Mouse (Mus musculus): Measurements from ENCODE around the gene Cda. TPM values are rescaled to one million over a fixed set of nuclear protein-coding genes. Genes with fewer than 3 reads are reported as not detected.
A peak's percentile ranks its signal among the peaks of the same experiment; 100 is the strongest.

Cda gene
- polyA plus RNA-seq, 1 experiment from 2014 or later, result 2.2 TPM

DNA sequence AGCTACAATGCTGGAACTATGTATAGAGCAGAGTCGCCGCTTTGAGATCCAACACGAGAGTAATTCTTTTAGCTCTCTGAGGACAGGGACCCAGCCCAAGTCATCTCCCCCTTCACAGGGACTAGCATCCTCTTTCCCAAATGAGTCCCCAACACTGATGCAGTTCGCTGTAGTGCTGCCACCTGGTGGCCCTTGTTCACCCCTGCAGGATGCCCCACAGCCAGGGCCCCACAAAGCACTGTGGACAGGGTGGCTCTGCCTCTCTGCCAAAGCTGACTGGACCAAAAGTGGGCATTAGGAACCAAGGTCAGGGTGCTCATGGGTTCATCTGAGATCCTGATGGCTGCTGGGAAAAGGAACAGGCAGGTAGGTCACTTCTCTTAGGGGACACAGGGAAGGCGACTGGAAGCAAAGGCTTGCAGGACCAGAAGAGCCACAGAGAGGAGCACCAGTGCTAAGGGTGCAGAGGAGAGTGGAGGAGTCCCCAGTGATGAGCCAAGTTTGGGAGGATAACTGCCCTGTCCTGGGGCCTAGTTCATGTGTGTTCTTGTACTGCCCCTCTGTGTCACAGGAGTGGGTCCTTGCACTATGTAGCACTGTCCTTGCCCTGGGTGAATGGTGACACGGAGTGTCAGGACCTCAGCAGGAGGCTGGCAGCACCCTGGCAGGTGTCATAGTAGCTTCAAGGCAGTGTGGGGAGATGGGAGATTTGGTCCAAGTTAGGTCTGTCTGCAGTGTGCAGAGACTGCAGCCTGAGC lies 49.1 kb downstream of the Cda start:
- ATAC-seq, result peak; percentile 54
- 57% methylated on average over 6 of the region's 6 CpGs for WGBS
- Histone ChIP-seq H3K4me2 (replicated peaks) (no peak overlapping the region), H3K27me3 (no peaks in the 10 kb centered on the region), H3K27ac (no peak overlapping the region), H3K4me1 (replicated peaks) (peaks cover 31% of the 10 kb centered on the region), H3K36me3 (peaks cover 47% of the 10 kb centered on the region), H3K9me3 (no peaks in the 10 kb centered on the region), H3K4me3 (replicated peaks) (no peak overlapping the region), H3K9ac (replicated peaks) (no peak overlapping the region)

DNA sequence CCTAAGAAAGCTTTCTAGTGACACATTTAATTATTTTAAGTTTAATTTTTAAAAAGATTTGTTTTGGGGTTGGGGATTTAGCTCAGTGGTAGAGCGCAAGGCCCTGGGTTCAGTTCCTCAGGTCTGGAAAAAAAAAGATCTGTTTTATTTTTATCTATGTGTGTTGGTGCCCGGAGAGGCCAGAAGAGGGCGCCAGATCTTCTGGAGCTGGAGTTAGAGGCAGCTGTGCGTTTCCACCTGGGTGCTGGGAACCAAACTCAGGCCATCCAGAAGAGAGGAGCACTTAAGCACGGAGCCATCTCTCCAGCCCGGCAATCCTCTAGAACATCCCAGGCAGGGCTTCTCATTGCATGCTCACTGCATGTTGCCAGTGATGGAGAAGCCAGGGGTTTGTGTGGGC lies 51.4 kb downstream of the Cda start:
- peaks cover 9% of the 10 kb centered on the region for H3K4me1 ChIP-seq (replicated peaks)
- no peak overlapping the region for H3K4me3 ChIP-seq (replicated peaks)
- no peaks in the 10 kb centered on the region for H3K9me3 ChIP-seq
- H3K27ac ChIP-seq, result no peak overlapping the region
- ATAC-seq, result no peak
- 91% methylated on average over 6 of the region's 6 CpGs for WGBS
- H3K36me3 ChIP-seq, result peaks cover 70% of the 10 kb centered on the region
- H3K4me2 ChIP-seq (replicated peaks), result no peak overlapping the region
- no peaks in the 10 kb centered on the region for H3K27me3 ChIP-seq
- no peak overlapping the region for H3K9ac ChIP-seq (replicated peaks)

DNA sequence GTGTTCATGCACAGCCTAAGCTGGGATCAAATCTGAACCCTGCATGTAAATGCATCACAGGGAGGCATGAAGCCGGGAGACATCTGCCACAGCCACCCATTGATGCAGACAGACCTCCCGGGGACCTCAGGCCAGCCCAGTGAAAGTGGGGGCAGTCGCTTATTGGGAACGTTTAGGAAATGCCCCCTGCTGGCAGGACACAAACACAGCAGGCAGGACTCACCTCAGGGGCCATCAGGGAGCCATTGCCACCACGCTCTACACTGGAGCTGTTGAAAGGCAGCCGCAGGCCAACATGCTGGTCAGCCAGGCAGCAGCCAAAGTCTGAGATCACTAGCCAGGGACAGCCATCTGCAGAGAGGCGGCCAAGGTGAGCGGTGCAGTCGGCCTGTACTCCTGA lies 52.0 kb downstream of the Cda start:
- ATAC-seq, result no peak
- H3K4me3 ChIP-seq (replicated peaks), result no peak overlapping the region
- H3K9ac ChIP-seq (replicated peaks), result no peak overlapping the region; the same call in 1 of the 2 replicates
- H3K4me2 ChIP-seq (replicated peaks), result no peak overlapping the region
- 68% methylated on average over 9 of the region's 9 CpGs for WGBS
- peaks cover 76% of the 10 kb centered on the region for H3K36me3 ChIP-seq
- H3K9me3 ChIP-seq, result no peaks in the 10 kb centered on the region
- H3K4me1 ChIP-seq (replicated peaks), result peaks cover 9% of the 10 kb centered on the region
- H3K27ac ChIP-seq, result no peak overlapping the region
- H3K27me3 ChIP-seq, result no peaks in the 10 kb centered on the region

DNA sequence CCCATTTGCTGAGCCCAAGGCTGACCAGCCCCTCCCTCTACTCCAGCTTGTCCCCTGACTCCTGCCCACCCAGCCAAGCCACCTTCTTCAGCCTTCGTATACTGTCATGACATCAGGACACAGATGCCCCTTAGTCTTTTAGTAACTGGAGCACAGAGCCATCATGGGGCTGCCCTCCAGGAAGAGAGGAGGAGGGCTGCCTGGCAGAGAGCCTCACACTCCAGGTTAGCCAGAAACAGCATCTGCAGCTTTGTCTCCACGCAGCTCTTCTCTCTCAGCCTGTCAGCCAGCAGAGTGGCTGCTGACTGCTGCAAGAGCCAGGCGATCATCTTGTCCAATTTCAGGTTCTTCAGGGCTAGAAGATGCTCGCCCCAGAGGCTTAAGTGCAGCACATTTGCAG lies 54.0 kb downstream of the Cda start:
- Histone ChIP-seq H3K4me1 (replicated peaks) (peaks cover 9% of the 10 kb centered on the region), H3K27me3 (no peaks in the 10 kb centered on the region), H3K4me2 (replicated peaks) (no peak overlapping the region), H3K36me3 (peaks cover 83% of the 10 kb centered on the region), H3K27ac (no peak overlapping the region), H3K4me3 (replicated peaks) (no peak overlapping the region), H3K9ac (replicated peaks) (no peak overlapping the region), H3K9me3 (no peaks in the 10 kb centered on the region)
- WGBS, result 89% methylated on average over 4 of the region's 4 CpGs
- ATAC-seq, result no peak

DNA sequence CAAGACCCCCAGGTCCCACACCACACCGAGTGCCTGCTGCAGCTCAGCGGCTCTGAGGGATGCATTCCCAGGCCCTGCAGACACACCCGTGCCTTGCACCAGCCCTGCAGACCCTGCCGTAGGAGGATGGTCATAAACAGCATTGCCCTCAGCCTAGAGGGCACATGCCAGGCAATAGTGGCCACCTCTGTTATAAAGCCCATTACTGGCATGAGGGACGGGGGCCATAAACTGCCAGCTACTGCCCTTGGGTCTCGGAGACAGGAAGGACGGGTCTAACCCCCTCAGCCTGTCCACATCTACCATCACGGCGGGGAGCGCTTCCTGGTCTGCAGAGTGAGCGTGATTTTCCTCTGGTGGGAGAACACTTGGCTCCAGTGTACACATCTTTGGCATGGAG lies 54.8 kb downstream of the Cda start:
- Histone ChIP-seq H3K9ac (replicated peaks) (no peak overlapping the region), H3K27ac (no peak overlapping the region), H3K4me3 (replicated peaks) (no peak overlapping the region), H3K4me2 (replicated peaks) (no peak overlapping the region), H3K27me3 (no peaks in the 10 kb centered on the region), H3K9me3 (no peaks in the 10 kb centered on the region), H3K36me3 (peaks cover 91% of the 10 kb centered on the region), H3K4me1 (replicated peaks) (peaks cover 8% of the 10 kb centered on the region)
- ATAC-seq, result no peak
- WGBS, result 92% methylated on average over 11 of the region's 11 CpGs

DNA sequence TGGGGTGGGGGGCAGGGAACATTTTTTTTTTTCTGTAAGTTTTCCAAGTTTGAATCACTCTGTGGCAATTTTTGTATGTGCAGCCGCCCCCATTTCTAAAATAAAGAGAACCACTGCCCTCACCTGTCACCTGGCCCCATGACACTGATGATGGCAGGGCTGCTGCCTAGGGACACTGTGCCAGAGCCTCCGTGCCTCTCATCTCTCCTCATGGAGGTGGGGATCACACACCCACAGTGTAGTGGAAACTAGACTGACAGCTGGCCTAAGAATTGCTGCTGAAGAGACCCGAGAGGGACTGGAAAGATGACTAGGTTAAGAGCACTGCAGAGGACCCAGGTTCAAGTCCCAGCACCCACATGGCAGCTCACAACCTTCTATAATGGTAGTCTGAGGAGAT lies 55.7 kb downstream of the Cda start:
- 90% methylated on average over 3 of the region's 3 CpGs for WGBS
- Histone ChIP-seq H3K9ac (replicated peaks) (no peak overlapping the region), H3K4me2 (replicated peaks) (no peak overlapping the region), H3K36me3 (peaks cover 94% of the 10 kb centered on the region), H3K27me3 (no peaks in the 10 kb centered on the region), H3K4me3 (replicated peaks) (no peak overlapping the region), H3K4me1 (replicated peaks) (peaks cover under 1% of the 10 kb centered on the region; the same call in 1 of the 2 replicates), H3K9me3 (no peaks in the 10 kb centered on the region), H3K27ac (no peak overlapping the region)
- ATAC-seq, result no peak

DNA sequence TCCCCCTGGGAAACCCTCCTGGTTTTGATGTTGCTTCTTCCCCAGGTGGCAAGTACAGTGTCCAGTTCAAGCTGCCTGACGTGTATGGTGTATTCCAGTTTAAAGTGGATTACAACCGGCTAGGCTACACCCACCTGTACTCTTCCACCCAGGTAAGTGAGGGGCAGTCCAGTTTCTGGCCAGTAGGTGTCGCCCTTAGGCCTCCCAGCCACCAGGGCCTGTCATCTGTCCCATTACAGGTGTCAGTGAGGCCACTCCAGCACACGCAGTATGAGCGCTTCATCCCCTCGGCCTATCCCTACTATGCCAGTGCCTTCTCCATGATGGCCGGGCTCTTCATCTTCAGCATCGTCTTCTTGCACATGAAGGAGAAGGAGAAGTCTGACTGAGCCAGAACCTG lies 56.2 kb downstream of the Cda start:
- Histone ChIP-seq H3K4me3 (replicated peaks) (no peak overlapping the region), H3K9ac (replicated peaks) (no peak overlapping the region), H3K27me3 (no peaks in the 10 kb centered on the region), H3K4me1 (replicated peaks) (peaks cover 2% of the 10 kb centered on the region; the same call in 1 of the 2 replicates), H3K4me2 (replicated peaks) (no peak overlapping the region), H3K36me3 (peaks cover 91% of the 10 kb centered on the region), H3K9me3 (no peaks in the 10 kb centered on the region), H3K27ac (no peak overlapping the region)
- WGBS, result 69% methylated on average over 8 of the region's 8 CpGs
- peak; percentile 55 for ATAC-seq

DNA sequence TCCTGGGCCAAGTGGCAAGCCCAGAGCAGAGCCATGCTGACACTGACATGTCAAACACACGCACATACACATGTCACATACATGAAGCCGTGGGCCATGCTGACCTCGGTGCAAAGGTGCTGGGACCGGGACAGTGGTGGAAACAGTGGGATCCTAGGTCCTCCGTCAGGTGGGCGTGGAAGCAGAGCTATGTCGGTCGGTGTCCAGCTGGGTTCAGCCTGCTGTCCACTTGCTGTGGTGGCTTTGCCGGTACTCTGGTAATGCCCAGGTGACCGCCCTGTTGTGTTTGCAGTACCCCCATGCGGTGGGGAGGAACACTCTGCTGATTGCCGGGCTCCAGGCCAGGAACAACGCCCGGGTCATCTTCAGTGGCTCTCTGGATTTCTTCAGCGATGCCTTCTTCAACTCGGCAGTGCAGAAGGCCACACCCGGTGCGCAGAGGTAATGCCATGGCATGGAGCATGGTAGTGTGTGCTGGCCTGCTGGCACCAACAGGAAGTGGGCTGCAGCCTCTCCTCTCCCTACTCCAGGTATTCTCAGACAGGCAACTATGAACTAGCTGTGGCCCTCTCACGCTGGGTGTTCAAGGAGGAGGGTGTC lies 57.4 kb downstream of the Cda start:
- H3K9ac ChIP-seq (replicated peaks), result no peak overlapping the region
- H3K27me3 ChIP-seq, result no peaks in the 10 kb centered on the region
- H3K4me3 ChIP-seq (replicated peaks), result no peak overlapping the region
- H3K36me3 ChIP-seq, result peaks cover 81% of the 10 kb centered on the region
- H3K9me3 ChIP-seq, result no peaks in the 10 kb centered on the region
- no peak for ATAC-seq
- H3K4me1 ChIP-seq (replicated peaks), result peaks cover 13% of the 10 kb centered on the region
- WGBS, result 96% methylated on average over 19 of the region's 19 CpGs
- no peak overlapping the region for H3K4me2 ChIP-seq (replicated peaks)
- H3K27ac ChIP-seq, result no peak overlapping the region

DNA sequence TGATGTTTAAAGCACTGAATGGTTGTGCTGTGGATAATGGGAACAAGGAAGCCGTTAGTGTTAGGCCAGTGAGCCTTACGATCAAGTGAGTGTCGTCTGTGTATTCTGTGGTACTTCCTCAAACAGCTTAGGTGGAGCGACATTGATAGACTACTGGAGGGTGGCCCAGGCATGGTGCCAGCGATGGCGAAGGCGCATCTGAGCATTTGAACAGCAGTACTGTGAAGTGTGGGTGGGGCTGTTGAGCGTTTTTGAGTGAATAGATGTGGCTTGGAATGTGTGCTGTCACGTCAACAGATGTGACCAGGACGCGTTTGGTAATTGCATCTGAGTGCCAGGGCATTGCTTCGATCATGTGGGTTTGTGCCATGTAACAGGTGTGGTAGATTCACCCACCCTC lies 60.1 kb downstream of the Cda start:
- WGBS, result 96% methylated on average over 12 of the region's 12 CpGs
- no peak for ATAC-seq
- no peak overlapping the region for H3K27ac ChIP-seq
- H3K9ac ChIP-seq (replicated peaks), result no peak overlapping the region
- peaks cover 31% of the 10 kb centered on the region for H3K4me1 ChIP-seq (replicated peaks)
- H3K9me3 ChIP-seq, result no peaks in the 10 kb centered on the region
- no peak overlapping the region for H3K4me3 ChIP-seq (replicated peaks)
- H3K27me3 ChIP-seq, result no peaks in the 10 kb centered on the region
- H3K36me3 ChIP-seq, result peaks cover 54% of the 10 kb centered on the region
- no peak overlapping the region for H3K4me2 ChIP-seq (replicated peaks)

DNA sequence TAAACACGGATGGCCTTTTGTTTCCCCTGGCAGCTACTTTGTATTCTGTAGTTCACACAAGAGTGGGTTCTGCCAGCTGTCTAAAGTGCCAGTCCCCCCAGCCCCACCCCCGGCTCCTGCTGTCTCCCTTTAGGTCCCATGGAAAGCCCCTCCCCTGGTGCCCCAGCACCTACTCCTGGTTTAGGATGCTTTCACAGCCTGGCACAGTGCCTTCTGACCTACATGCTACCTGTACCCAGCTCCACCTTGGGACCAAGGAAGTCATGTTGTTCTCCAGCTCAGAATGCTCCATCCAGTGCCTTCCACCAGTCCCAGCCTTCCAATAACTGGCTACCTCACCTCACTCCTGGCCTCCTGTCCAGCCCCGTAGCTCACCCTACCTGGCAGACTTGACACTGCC lies 60.8 kb downstream of the Cda start:
- no peak for ATAC-seq
- Histone ChIP-seq H3K27me3 (no peaks in the 10 kb centered on the region), H3K9me3 (no peaks in the 10 kb centered on the region), H3K9ac (replicated peaks) (no peak overlapping the region), H3K4me2 (replicated peaks) (no peak overlapping the region), H3K27ac (no peak overlapping the region), H3K4me3 (replicated peaks) (no peak overlapping the region), H3K4me1 (replicated peaks) (peaks cover 31% of the 10 kb centered on the region), H3K36me3 (peaks cover 47% of the 10 kb centered on the region)
- 81% methylated on average over 3 of the region's 3 CpGs for WGBS

DNA sequence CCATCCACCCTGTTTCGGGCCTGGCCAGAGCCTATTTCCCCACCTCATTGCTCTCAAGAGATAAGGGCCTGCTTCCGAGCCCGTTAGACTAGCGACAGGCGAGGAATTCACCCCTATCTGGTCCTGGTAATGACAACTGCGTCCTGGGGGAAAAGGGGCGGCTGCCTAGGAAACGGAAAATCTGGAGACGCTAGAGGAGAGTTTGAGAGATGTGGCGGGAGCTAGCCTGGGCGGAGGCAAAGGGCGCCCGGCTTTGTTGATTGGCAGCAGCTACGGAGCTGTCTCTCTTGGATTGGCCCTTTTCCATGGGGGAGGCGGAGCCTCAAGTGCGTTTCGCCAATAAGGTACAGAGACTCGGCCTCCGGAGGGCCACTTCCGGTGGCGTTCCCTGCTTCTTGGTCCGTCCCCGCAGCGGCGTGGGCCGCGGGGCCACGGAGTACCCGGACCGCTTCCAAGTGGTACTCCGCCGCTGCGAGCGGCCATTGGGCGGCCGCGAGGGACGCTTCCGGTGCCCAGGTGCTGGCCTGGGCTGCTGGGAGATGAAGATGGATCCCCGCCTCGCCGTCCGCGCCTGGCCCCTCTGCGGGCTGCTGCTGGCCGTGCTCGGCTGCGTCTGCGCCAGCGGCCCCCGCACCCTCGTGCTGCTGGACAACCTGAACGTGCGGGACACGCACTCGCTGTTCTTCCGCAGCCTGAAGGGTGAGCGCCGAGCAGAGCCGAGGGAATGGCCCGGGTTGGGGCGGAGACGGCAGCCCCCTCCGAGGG lies 63.3 kb downstream of the Cda start, which contains the start of gene Ddost:
TSS of gene Ddost (plus strand) at position 391 of the 765 bp plus-strand sequence.
- peak within 1 kb of the TSS; percentile 92 for H3K4me3 ChIP-seq (replicated peaks)
- peaks cover 31% of the 10 kb centered on the region for H3K4me1 ChIP-seq (replicated peaks)
- H3K27ac ChIP-seq, result peak within 1 kb of the TSS; percentile 80
- H3K36me3 ChIP-seq, result peaks cover 24% of the 10 kb centered on the region
- no peaks in the 10 kb centered on the region for H3K9me3 ChIP-seq
- H3K27me3 ChIP-seq, result no peaks in the 10 kb centered on the region
- H3K9ac ChIP-seq (replicated peaks), result peak within 1 kb of the TSS; percentile 94
- peak; percentile 99 for ATAC-seq
- under 1% methylated on average over 64 of the region's 64 CpGs for WGBS
- peak within 1 kb of the TSS; percentile 92 for H3K4me2 ChIP-seq (replicated peaks)

DNA sequence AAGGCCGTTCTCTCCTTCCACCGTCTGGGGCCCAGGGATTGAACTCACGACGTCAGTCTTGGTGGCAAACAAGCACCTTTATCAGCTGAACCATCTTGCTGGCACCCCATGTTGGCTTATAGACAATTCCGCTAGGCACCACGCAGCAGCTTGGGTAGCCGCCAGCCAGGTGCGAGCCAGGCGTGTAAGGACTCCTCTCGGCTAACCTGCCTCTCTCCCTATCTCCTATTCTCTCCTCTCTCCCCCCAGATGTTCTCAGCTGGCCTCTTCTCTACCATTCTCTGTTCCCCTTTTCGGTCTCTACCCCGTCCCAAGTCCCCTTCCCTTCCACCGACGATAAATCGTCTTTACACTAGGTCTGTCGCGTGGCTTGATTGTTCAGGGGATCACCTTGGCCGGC lies 64.0 kb downstream of the Cda start:
- 19% methylated on average over 18 of the region's 18 CpGs for WGBS

More for the DNA sequence above, 64.0 kb downstream of the Cda start:
- Histone ChIP-seq H3K9me3 (no peaks in the 10 kb centered on the region), H3K27ac (peak overlapping the region; percentile 76), H3K36me3 (peaks cover 16% of the 10 kb centered on the region), H3K9ac (replicated peaks) (peak overlapping the region; percentile 80), H3K27me3 (no peaks in the 10 kb centered on the region), H3K4me1 (replicated peaks) (peaks cover 31% of the 10 kb centered on the region), H3K4me3 (replicated peaks) (peak overlapping the region; percentile 92), H3K4me2 (replicated peaks) (peak overlapping the region; percentile 92)
- no peak for ATAC-seq
